Mouse (Mus musculus) limb, embryonic 11.5 days (tissue): ENCODE measurements at regions not wholly inside any gene's neighbourhood (a gene's known extent, or its start where the extent isn't known, plus 50 kb on each side); places are given as distances from the start of the nearest gene placed in this dataset.

Experiments
- ATAC-seq: fragments of 200-750 bp; cut with Nextera tagmentation; 2 replicates; pipeline ENCODE4 v1.8.0; 2017; ENCODE audit warnings: low read depth; ENCODE audit not compliant: insufficient number of reproducible peaks, low FRiP score, low TSS enrichment
- DNase-seq: peaks from one replicate; pipeline ENCODE4 v3.0.0-alpha.2; 2015; ENCODE audit warnings: low spot score
- H3K27ac ChIP-seq: fragments of 300-500 bp; sonication (generic); replicated peaks from 2 replicates; pipeline ENCODE4 v1.5.1; 2014; ENCODE audit warnings: low read depth, mild to moderate bottlenecking, low read length
- H3K27me3 ChIP-seq: fragments of 300-500 bp; sonication (generic); 2 replicates; pipeline ENCODE4 v1.6.1; 2014; ENCODE audit warnings: mild to moderate bottlenecking, low read length, mixed read lengths; ENCODE audit not compliant: control insufficient read depth, insufficient read depth
- H3K36me3 ChIP-seq: fragments of 300-500 bp; sonication (generic); 2 replicates; pipeline ENCODE4 v1.6.1; 2014; ENCODE audit warnings: mild to moderate bottlenecking, low read length, moderate library complexity, mixed read lengths; ENCODE audit not compliant: control insufficient read depth, insufficient read depth
- H3K4me1 ChIP-seq: fragments of 300-500 bp; sonication (generic); 2 replicates; pipeline ENCODE4 v1.6.1; 2014; ENCODE audit warnings: low read length, mixed read lengths; ENCODE audit not compliant: control insufficient read depth, insufficient read depth
- H3K4me2 ChIP-seq: fragments of 300-500 bp; sonication (generic); 2 replicates; pipeline ENCODE4 v1.6.1; 2014; ENCODE audit warnings: low read depth, mild to moderate bottlenecking, moderate library complexity; ENCODE audit not compliant: severe bottlenecking
- H3K4me3 ChIP-seq: fragments of 300-500 bp; sonication (generic); 2 replicates; pipeline ENCODE4 v1.5.1; 2014; ENCODE audit warnings: low read depth, low read length
- H3K9ac ChIP-seq: fragments of 300-500 bp; sonication (generic); 2 replicates; pipeline ENCODE4 v1.6.1; 2014; ENCODE audit warnings: mild to moderate bottlenecking, low read length
- H3K9me3 ChIP-seq: fragments of 300-500 bp; sonication (generic); 2 replicates; pipeline ENCODE4 v1.6.1; 2016; ENCODE audit warnings: low read length; ENCODE audit not compliant: control insufficient read depth
- WGBS: fragments of 180-500 bp; shearing (Covaris S2); extraction: QIAGEN DNeasy Blood & Tissue Kit; methylation state at CpG from one replicate; pipeline ENCODE4 v1.1.7; 2014; 5-methylcytosine and 5-hydroxymethylcytosine counted together

- H3K9me3 ChIP-seq, result no peaks in the 10 kb centered on the region
- DNase-seq, result no peak
- no peak overlapping the region for H3K4me2 ChIP-seq
- no peak for ATAC-seq
- WGBS, result 60% methylated on average over 4 of the region's 4 CpGs
- H3K27ac ChIP-seq, result no peak overlapping the region
- no peak overlapping the region for H3K9ac ChIP-seq
- H3K36me3 ChIP-seq, result no peaks in the 10 kb centered on the region
- no peak overlapping the region for H3K4me3 ChIP-seq
- no peaks in the 10 kb centered on the region for H3K27me3 ChIP-seq
- H3K4me1 ChIP-seq, result peaks cover 5% of the 10 kb centered on the region; the same call in 1 of the 2 replicates
These were observed 169.2 kb upstream of the Tbca start for GRCm38 (mm10) chr13:94619511-94619910.

- no peak for ATAC-seq
- no peaks in the 10 kb centered on the region for H3K9me3 ChIP-seq
- no peak overlapping the region for H3K4me2 ChIP-seq
- no peak overlapping the region for H3K27ac ChIP-seq
- no peak for DNase-seq
- WGBS, result 83% methylated on average over 1 of the region's 1 CpGs
- H3K4me1 ChIP-seq, result no peaks in the 10 kb centered on the region
- no peaks in the 10 kb centered on the region for H3K36me3 ChIP-seq
- H3K4me3 ChIP-seq, result no peak overlapping the region
- H3K27me3 ChIP-seq, result no peaks in the 10 kb centered on the region
- no peak overlapping the region for H3K9ac ChIP-seq
These were observed 158.7 kb upstream of the Tbca start for GRCm38 (mm10) chr13:94630055-94630454.

DNA sequence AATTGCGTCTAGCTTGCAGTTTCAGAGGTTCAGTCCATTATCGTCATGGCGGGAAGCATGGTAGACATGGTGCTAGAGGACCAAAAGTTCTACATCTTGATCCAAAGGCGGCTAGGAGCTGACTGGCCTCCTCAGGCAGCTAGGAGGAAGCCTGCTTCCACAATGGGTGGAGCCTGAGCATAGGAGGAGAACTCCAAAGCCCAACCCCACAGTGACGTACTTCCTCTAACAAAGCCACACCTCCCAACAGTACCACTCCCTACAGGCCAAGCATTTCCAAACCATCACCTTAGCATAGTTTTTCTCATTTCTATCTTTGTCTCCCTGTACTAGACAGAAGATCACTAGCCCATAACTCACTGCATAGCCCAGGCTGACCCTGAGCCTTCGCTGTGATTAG lies 158.0 kb upstream of the Tbca start:
- H3K9ac ChIP-seq, result no peak overlapping the region
- H3K27ac ChIP-seq, result no peak overlapping the region
- WGBS, result 94% methylated on average over 6 of the region's 6 CpGs
- no peak overlapping the region for H3K4me3 ChIP-seq
- no peak for ATAC-seq
- no peaks in the 10 kb centered on the region for H3K27me3 ChIP-seq
- H3K4me2 ChIP-seq, result no peak overlapping the region
- no peaks in the 10 kb centered on the region for H3K4me1 ChIP-seq
- no peak for DNase-seq
- no peaks in the 10 kb centered on the region for H3K36me3 ChIP-seq
- no peaks in the 10 kb centered on the region for H3K9me3 ChIP-seq

- DNase-seq (no peak), ATAC-seq (no peak)
- Histone ChIP-seq H3K27me3 (no peaks in the 10 kb centered on the region), H3K9me3 (no peaks in the 10 kb centered on the region), H3K27ac (no peak overlapping the region), H3K36me3 (no peaks in the 10 kb centered on the region), H3K4me1 (no peaks in the 10 kb centered on the region), H3K4me2 (no peak overlapping the region), H3K4me3 (no peak overlapping the region), H3K9ac (no peak overlapping the region)
- WGBS, result 37% methylated on average over 5 of the region's 5 CpGs
These were observed 156.0 kb upstream of the Tbca start for GRCm38 (mm10) chr13:94632730-94633129.

DNA sequence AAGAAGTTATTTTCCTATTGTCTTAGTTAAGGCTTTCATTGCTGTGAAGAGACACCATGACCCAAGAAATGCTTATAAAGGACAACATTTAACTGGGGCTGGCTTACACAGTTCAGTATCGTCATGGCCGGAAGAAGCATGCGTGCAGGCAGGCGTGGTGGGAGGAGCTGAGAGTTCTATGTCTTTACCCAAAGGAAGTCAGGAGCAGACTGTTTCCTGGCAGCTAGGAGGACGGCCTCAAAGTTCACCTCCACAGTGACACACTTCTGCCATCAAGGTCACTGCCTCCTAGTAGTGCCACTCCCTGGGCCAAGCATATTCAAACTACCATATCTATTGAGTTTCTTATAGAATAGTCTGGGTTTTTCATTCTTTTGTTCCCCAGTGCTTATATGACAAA lies 148.4 kb upstream of the Tbca start:
- Histone ChIP-seq H3K36me3 (no peaks in the 10 kb centered on the region), H3K27me3 (no peaks in the 10 kb centered on the region), H3K27ac (no peak overlapping the region), H3K4me1 (no peaks in the 10 kb centered on the region), H3K4me2 (no peak overlapping the region), H3K4me3 (no peak overlapping the region), H3K9me3 (no peaks in the 10 kb centered on the region), H3K9ac (no peak overlapping the region)
- WGBS, result 87% methylated on average over 5 of the region's 5 CpGs
- no peak for DNase-seq
- ATAC-seq, result no peak

- no peak for ATAC-seq
- no peaks in the 10 kb centered on the region for H3K9me3 ChIP-seq
- H3K36me3 ChIP-seq, result no peaks in the 10 kb centered on the region
- no peak for DNase-seq
- no peak overlapping the region for H3K4me3 ChIP-seq
- H3K27me3 ChIP-seq, result no peaks in the 10 kb centered on the region
- no peaks in the 10 kb centered on the region for H3K4me1 ChIP-seq
- no peak overlapping the region for H3K9ac ChIP-seq
- H3K4me2 ChIP-seq, result no peak overlapping the region; the same call in 1 of the 2 replicates
- no peak overlapping the region for H3K27ac ChIP-seq
- 69% methylated on average over 19 of the region's 19 CpGs for WGBS
These were observed 143.2 kb upstream of the Tbca start for GRCm38 (mm10) chr13:94645241-94646206.

GRCm38 (mm10) chr13:94646326-94646725 lies 142.4 kb upstream of the Tbca start:
- no peak overlapping the region for H3K27ac ChIP-seq
- H3K9me3 ChIP-seq, result no peaks in the 10 kb centered on the region
- H3K4me1 ChIP-seq, result no peaks in the 10 kb centered on the region
- WGBS, result 70% methylated on average over 2 of the region's 2 CpGs
- DNase-seq (no peak), ATAC-seq (no peak)
- H3K9ac ChIP-seq, result no peak overlapping the region
- H3K36me3 ChIP-seq, result no peaks in the 10 kb centered on the region
- H3K4me2 ChIP-seq, result no peak overlapping the region
- no peaks in the 10 kb centered on the region for H3K27me3 ChIP-seq
- no peak overlapping the region for H3K4me3 ChIP-seq

- no peak overlapping the region for H3K9ac ChIP-seq
- no peaks in the 10 kb centered on the region for H3K27me3 ChIP-seq
- H3K9me3 ChIP-seq, result no peaks in the 10 kb centered on the region
- H3K27ac ChIP-seq, result no peak overlapping the region
- no peak overlapping the region for H3K4me2 ChIP-seq
- WGBS, result 69% methylated on average over 12 of the region's 12 CpGs
- no peaks in the 10 kb centered on the region for H3K4me1 ChIP-seq
- no peak overlapping the region for H3K4me3 ChIP-seq
- ATAC-seq (no peak), DNase-seq (no peak)
- H3K36me3 ChIP-seq, result no peaks in the 10 kb centered on the region
These were observed 141.7 kb upstream of the Tbca start for GRCm38 (mm10) chr13:94646781-94647555.
